Mouse (Mus musculus): ENCODE measurements around the gene Tnrc6b.

- TF ChIP-seq CTCF (IDR thresholded peaks at IDR 0.05; ENCODE audit: low read depth) = no peak
- TF ChIP-seq EP300 (IDR thresholded peaks at IDR 0.05; ENCODE audit: low read depth) = no peak
Measured at GRCm38 (mm10) chr15:80797757-80798156, 86.6 kb downstream of the Tnrc6b start.
